Mouse (Mus musculus): ENCODE measurements around the gene Dip2c. TPM values are rescaled to one million over a fixed set of nuclear protein-coding genes. Genes with fewer than 3 reads are reported as not detected.

Dip2c gene
- 3.1 and 5.4 TPM in 2 replicates for polyA plus RNA-seq (2012; rRNA removed)

DNA sequence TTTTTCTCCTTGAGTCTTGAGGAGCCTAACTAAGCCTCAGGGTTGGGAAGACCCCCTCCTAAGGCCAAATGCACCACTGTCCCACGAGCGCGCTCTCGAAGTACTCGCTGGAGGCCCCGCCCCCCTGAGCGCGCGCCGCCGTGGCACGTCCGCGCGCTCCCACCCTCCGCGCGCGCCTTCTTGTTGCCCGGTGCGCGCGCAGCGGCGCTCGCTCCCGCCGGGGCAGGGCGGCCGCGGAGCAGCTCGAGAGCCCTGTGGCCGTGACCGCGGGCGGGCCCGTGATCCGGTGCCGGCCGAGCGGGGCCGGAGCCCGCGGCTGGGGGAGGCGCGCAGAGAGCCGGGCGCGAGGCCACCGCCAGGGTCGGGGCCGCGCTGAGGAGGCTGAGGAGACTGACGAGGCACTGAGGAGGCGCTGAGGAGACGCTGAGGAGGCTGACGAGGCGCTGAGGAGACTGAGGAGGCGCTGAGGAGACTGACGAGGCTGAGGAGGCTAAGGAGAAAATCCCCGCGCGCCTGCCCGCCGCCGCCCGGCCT, at the start of gene Dip2c:
Gene Dip2c (plus strand): TSS at position 207 of the 534 bp plus-strand sequence.
- peak; percentile 61 for DNase-seq (ENCODE audit: low read depth, low spot score)
- WGBS, result 1% methylated on average over 67 of the region's 67 CpGs

DNA sequence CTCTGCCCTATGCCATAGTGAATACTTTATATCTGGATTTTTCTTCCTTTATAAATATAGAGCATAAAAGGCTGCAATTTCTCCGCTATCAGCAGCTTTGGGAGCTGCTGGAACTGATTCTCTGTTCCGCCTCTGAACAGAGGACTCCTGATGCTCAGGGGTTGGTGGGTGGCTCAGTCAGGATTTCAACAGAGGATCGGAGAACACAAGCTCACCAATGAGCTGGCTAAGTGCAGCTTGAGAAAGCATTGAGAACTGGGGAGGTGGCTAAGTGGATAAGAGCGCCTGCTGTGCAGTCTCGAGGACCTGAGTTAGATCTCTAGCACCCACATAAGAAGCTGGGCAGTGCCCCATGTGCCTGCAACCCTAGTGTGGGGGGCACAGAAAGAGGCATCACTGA, 49.2 kb upstream of the Dip2c start:
- DNase-seq (ENCODE audit: low read depth, low spot score), result no peak
- 88% methylated on average over 5 of the region's 5 CpGs for WGBS

DNA sequence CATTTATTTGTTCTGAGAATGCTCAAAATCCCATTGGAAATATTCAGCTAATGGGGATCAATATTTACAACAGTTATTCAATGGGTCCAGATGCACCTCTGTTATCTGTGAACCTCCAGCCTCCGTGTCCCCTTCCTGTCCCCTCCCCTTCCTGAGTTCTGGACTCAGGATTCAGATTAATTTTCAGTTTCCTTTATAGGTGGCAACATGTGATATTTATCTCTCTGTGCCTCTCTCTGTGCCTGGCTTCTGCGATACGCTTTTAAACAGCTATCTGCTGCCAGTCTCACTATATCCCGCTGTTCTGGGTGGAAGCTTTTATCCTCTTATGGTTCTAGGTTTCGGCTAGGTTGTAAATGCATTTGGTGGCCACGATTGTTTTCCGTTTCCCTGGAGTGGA, 38.8 kb upstream of the Dip2c start:
- DNase-seq (ENCODE audit: low read depth, low spot score), result no peak
- WGBS, result 77% methylated on average over 7 of the region's 7 CpGs

DNA sequence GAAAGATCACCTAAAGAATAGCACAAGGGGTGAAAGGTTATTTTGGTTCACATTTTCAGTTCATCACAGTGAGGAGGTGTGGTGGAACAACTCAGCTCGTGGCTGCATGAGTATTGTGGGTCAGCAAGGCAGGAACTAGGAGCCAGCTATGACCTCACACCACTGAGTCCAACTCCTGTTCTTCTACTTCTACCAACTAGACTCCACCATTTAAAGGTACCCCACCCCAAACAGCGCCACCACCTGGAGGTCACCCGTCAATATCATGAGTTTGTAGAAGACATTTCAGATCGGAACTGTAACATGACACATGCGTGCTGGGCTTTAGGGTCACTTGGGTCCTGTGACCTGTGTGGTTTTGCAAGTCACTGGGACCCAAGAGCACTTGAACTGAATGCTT, 37.2 kb upstream of the Dip2c start:
- DNase-seq (ENCODE audit: low read depth, low spot score), result no peak
- WGBS, result 81% methylated on average over 5 of the region's 5 CpGs

DNA sequence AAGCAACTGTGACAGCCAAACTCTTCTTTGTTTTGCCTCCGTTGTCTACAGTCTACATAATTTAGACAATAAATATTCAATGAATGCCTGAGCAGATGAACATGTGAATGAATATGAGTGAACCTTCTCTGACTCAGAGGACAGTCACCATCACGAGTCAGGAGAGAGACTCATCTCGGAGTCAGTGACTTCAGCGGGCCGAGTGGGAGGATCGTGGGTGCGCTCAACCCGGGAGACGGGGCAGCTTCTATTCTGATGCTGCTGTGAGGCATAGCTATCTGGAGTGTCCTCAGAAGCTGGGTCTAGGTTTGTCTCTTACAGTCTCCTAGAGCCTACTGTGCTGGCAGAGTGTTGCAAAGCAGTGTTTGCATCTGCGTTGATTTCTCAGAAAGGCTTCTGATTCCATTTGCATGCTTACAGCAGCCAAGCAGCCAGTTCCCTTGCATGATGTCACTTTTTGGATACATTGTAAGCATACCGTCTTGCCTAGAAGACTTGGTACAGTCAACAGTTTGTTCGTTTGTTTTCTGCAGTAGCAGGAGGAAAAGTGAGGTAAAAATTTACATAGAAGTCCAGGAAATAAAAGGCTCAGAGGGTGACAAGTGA, 36.6 kb upstream of the Dip2c start:
- DNase-seq (ENCODE audit: low read depth, low spot score), result no peak
- WGBS, result 81% methylated on average over 12 of the region's 12 CpGs

DNA sequence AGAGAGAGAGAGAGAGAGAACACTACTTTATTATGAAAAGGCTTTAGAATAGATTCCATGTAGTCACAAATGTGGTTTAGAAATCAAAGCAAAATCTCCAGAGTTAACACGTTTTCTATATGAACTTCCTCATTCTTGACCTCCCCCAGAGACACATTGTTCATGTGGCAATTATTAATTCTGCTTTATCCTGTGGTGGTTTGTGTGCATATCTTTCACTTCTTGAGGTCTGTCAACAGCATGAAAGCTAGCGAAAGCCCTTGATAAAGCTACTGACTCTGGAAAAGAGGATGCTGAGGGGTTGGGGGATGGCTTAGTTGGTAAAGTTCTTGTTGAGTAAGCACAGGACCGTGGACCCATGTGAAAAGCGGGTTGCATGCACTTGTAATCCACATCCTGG, 14.6 kb upstream of the Dip2c start:
- WGBS, result 63% methylated on average over 4 of the region's 4 CpGs

DNA sequence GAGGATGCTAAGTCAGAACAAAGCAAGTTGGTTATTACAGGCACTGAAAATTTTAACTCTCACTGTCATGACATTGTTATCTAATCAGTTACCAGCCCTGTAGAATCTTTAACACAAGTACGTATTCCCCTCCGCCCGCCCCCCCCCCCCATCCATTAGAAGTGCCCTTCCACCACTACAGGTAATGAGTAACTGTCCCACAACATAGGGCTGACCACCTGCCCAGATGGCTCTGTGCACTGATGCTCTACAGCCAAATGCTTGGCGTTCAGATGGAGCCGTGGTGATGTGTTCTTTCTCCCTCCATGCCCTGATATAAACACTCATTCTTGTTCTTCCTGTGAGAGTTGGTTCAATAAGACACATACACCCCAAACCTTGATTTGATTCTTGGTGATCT, 10.8 kb upstream of the Dip2c start:
- WGBS, result 85% methylated on average over 5 of the region's 5 CpGs
- DNase-seq (ENCODE audit: low read depth, low spot score), result no peak

More for the DNA sequence above, 14.6 kb upstream of the Dip2c start:
- DNase-seq (ENCODE audit: low read depth, low spot score), result no peak

DNA sequence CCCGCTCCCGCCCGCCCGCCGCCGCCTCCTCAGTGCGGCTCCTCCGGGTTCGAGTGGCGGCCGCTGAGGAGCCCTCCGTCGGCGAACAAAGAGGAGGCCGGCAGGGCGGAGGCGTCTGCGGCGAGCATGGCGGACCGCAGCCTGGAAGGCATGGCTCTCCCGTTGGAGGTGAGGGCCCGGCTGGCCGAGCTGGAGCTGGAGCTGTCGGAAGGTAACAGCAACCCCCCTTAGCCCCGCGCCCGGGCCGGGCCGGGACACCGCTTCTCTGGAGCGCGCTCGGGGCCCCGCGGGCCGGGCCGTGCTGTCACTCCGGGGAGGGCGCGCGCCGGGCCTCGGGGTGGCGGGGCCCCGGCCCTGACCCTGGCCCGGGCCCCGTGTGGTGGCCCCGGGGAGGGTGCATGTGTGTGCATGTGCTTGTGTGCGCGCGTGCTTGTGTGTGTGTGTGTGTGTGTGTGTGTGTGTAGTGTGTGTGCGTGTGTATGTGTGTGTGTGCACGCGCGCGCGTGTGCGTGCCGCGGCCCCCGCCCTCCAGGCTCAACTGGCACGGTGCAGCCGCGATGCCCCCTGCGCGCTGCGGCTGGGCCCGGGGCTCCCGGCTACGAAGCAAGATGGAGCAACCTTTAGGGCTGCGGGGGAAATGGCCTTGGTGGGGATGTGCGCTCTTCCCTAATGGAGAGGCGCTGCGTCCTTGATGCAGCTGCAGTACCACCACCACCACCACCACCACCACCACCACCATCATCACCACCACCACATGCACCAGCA, 710 bp downstream of the Dip2c start:
- WGBS, result under 1% methylated on average over 64 of the region's 75 CpGs
- no peak for DNase-seq (ENCODE audit: low read depth, low spot score)

DNA sequence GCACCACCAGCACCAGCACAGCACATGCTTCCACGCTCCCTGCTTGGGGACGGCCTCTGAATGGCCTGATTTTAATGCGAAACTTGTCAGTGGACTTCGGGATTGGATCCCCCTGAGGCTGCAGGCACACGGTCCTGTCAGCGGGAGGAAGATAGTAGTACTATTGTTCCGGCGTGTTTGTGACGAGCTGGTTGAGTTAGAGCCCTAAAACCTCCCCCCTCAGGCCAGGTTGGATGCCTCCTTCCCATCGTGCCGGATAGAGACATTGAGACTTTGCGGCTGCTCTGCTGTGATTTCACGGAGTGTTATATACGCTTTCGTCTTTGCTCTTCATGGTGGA, 1.3 kb downstream of the Dip2c start:
- 4% methylated on average over 15 of the region's 15 CpGs for WGBS
- DNase-seq (ENCODE audit: low read depth, low spot score), result no peak

DNA sequence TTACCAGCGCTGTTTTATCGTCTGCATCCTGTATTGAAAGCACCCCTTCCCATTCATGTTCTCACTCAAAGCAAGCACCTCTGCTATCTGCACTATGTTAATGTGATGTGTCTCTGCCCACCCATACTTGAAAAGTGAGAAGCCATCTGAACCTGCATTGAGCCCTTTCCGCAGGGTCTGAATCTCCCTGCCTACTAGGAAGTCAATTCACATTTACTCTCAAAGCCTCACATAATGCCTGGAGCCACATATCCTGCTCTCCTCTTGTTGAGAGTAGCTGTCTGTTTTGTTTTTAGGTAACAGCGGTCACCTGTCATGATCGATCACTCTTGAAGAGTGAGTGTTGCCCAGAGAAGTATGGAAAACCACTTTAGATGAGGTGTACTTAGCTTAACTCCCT, 2.3 kb downstream of the Dip2c start:
- 94% methylated on average over 5 of the region's 5 CpGs for WGBS
- DNase-seq (ENCODE audit: low read depth, low spot score), result no peak

DNA sequence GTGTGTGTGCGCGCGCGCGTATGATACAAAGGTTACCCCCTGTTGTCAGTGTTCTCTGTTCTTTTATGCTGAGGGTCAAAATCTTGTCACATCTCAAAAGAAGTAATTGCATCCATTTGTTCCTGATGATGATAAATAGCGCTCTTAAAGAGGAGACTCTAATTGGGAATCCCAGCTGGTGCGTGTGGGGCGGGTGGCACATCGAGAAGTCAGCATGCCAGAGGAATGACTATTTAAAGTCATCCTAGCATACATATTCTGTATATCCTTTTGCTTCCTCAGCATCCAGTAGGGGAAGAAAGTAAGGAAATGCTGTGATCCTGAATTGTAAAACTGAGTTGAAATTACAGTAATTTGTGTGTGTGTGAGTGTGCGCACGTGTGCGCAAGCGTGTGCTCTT, 6.7 kb downstream of the Dip2c start:
- no peak for DNase-seq (ENCODE audit: low read depth, low spot score)
- WGBS, result 90% methylated on average over 13 of the region's 13 CpGs

DNA sequence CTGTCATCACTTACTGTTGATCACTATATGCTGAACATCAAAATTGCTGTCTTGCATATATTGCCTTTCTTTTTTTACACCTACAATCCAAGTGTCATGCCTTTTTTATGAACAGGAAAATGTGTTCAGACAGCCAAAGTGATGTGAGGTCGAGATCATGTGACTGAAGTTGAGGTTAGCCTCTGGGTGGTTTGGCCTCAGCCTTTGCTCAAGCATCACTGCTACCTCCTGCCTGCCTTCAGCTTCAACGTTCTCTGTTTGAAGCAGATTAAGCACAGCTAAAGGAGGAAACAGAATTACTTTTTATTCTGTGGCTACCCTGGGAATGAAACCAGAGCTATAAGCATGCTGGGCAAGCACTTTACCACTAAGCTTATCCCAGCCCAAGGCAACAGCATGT, 13.6 kb downstream of the Dip2c start:
- WGBS, result 50% methylated on average over 2 of the region's 2 CpGs

DNA sequence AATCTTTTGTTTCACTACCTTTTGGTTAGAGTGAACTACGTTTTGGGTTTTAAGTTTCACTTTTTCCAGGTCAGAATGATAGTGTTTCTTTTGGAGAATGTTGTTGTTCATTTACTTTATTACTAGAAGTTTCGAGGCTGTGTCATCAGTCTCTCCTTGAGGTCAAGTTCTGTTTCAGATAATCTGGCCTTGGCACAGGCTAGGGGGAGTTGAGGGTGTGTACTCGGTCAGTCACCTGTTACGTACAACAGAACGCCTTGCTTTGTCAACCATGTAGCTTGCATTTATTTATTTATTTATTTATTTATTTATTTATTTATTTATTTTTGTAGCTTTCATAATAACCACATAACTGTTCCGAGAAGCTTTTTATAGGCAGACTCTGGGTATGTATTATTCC, 20.0 kb downstream of the Dip2c start:
- 68% methylated on average over 6 of the region's 6 CpGs for WGBS
- DNase-seq (ENCODE audit: low read depth, low spot score), result no peak

More for the DNA sequence above, 13.6 kb downstream of the Dip2c start:
- DNase-seq (ENCODE audit: low read depth, low spot score), result no peak

DNA sequence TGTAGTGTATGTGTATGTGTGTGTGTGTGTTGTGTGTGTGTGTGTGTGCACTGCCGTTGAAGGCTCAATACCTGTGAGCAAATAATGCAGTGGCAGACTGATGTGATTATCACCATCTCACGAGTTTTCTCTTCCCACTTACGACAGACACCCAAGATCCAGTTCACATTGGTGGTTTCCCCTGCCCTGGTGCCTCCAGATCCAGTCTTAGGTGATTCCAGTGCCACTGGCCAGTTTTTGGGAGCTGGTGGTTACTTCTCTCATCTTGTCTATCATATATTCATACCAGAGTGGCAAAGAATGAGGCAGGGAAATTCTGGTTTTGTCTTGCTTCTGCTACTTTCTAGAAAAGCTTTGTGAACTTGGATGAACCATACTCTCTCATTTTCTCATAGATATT, 20.9 kb downstream of the Dip2c start:
- DNase-seq (ENCODE audit: low read depth, low spot score), result no peak
- 77% methylated on average over 3 of the region's 3 CpGs for WGBS

DNA sequence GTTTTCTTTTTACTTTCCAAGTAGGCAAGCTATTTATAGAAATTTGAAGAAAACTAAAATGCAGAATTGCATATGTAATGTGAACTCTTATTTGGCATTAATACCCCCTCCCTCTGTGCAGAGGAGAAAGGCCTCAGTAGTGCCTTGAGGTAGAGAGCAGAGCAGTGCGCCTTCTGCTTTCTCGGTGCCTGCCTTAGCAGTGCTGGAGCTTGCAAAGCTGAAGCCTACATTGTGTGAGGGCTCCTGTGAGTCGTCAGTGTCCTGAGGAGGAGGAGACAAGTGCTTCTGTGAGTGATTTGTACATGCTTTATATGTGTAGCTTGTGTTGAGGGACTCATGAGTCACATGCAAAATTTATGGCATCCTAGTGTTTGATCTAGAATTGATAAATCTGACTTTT, 21.4 kb downstream of the Dip2c start:
- WGBS, result 67% methylated on average over 3 of the region's 3 CpGs
- no peak for DNase-seq (ENCODE audit: low read depth, low spot score)

DNA sequence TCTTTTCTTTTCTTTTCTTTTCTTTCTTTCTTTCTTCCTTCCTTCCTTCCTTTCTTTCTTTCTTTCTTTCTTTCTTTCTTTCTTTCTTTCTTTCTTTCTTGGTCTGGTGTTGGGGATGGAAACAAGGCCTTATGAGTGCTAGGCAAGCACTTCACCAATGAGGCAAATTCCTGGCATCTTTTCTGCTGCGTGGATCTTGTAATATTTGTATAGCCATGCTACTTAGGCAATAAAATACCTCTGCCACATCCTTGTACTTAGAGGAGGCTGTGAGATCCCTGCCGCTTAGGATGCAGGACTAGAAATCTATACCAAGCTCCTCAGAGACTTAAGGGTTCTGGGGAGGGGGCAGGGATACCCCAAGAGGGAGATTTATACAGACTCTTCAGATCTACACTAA, 23.3 kb downstream of the Dip2c start:
- 27% methylated on average over 2 of the region's 2 CpGs for WGBS

DNA sequence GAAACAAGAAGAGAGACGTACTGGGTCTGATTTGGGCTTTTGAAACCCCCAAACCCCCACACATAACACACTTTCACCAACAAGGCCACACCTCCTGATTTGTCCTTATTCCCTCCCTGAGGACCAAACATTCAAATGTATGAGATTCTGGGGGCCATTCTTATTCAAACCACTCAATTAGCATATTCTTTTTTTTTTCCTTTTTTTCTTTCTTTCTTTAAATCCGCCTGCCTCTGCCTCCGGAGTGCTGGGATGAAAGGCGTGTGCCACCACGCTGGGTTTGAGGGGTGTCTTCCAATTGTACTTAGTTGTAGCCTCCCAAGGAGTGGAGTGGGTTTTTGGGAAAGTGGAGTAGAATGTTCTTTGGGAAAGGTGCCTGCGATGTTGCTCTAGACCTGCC, 32.5 kb downstream of the Dip2c start:
- 87% methylated on average over 6 of the region's 6 CpGs for WGBS
- no peak for DNase-seq (ENCODE audit: low read depth, low spot score)

More for the DNA sequence above, 23.3 kb downstream of the Dip2c start:
- DNase-seq (ENCODE audit: low read depth, low spot score), result no peak

DNA sequence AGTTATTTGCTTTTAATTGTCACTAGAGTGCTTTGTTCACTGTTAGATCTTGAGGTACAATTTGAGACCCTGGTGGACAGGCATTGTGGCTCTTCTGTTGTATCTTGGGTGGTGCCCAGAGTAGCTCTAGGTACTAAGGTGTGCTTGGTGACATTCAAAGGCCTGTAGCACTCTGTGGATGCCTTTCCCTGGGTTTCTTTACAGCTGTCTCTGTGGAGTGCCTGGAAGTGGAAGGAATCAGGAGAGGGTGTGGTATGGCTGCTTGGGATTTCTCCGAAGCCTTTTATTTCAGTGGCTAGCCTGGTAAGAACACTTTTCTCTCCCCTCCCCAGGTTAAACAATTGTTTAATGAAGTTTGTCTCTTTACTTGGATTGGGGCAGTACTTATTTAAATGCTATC, 34.5 kb downstream of the Dip2c start:
- 75% methylated on average over 1 of the region's 1 CpGs for WGBS
- no peak for DNase-seq (ENCODE audit: low read depth, low spot score)

DNA sequence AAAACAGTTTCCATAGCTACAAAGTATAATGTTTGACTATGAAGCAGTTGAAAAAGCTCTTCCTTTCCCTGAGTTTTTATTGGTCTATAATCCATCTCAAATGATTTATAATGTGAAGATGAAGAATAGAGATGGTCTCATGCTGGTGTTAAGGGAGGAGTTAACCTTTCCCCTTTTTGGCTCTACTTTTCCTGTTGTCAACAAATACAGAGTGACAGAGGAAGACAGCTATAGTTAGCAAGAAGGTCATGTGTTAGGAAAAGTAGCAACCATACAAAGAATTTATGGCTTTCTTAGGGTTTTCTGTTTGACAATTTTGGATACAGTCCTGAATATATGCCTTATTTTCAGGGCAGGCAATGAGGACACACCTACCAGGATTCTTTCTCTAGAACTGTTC, 36.6 kb downstream of the Dip2c start:
- no peak for DNase-seq (ENCODE audit: low read depth, low spot score)

DNA sequence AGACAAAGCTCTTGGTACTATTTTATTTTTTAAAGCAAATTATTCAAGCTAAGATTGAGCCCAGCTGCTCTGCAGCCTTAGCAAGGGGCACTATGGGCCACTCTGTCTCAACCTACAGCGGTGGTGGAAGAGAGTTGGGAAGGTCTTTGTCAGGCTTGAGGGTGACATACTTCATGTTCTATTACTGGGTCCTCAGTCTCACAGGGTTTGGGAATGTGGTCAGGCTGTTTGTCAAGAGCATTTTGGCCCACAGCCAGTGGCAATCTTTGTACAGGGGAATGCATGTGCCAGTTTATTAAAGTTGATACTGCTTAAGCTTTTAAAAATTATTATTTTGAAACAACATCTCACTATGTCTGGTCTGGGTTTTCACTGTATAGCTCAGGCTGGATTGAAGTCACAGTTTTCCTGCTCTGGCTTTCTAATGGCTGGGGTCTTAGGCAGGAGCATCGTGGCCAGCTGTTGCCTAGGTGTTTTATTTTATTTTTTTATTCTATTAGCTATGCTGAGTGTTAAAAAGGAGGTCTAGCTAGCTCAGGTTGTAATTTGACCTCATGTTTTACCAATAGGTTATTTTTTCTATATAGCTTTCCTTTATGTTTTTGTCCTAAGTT, 37.9 kb downstream of the Dip2c start:
- DNase-seq (ENCODE audit: low read depth, low spot score), result no peak
- 67% methylated on average over 2 of the region's 2 CpGs for WGBS

DNA sequence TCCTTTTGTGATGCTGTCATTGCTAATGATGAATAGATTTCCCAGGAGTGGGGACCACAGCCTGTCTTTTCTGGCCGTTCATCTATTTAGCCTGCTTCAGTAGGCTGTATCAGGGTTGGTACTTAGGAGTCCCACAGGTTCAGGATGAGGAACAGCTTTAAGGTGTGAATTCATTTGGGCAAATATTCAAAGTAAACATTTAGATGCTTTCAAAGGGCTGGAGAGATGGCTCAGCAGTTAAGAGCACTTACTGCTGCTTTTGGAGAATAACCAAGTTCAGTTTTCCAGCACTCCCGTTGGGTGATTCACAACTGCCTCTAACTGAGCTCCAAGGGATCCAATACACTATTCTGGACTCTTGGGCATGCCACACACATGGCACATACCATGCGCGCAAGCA, 38.4 kb downstream of the Dip2c start:
- WGBS, result 43% methylated on average over 4 of the region's 4 CpGs
- no peak for DNase-seq (ENCODE audit: low read depth, low spot score)

All from large intestine, adult 2 months (tissue).